Mouse (Mus musculus): ENCODE data around the gene Ghrh.
"Not testable (repeated sequence)": the region's sequence is repeated elsewhere in the genome, so short reads cannot be mapped to it uniquely, and the experiment has no call there.

The Ghrh gene

GRCm38 (mm10) chr2:157347361-157348159 lies at the start of gene Ghrh:
Ghrh (minus strand) TSS chr2:157347506.
- 0 out of 2 replicates have a peak, but pooled peaks cover 2% of the 10 kb centered on the region for H3K27me3 ChIP-seq (ENCODE audit: insufficient read depth, low read length)
- H3K36me3 ChIP-seq (ENCODE audit: insufficient read depth, low read length): no peaks in the 10 kb centered on the region
- TF ChIP-seq POU5F1 (IDR thresholded peaks at IDR 0.05; ENCODE audit: borderline replicate concordance, low read length): no peak
- H3K9me3 ChIP-seq (ENCODE audit: low read length): no peaks in the 10 kb centered on the region
- H3K4me3 ChIP-seq (replicated peaks; ENCODE audit: low read length): no peak within 1 kb of the TSS
- peaks cover 35% of the 10 kb centered on the region for H3K4me1 ChIP-seq (replicated peaks; ENCODE audit: low read depth, low read length)

- no peak for TF ChIP-seq NANOG (IDR thresholded peaks at IDR 0.05; ENCODE audit: borderline replicate concordance, low read length)
- TF ChIP-seq CTCF (conservative IDR thresholded peaks at IDR 0.05; ENCODE audit: low read length): no peak
- no peak for TF ChIP-seq POU5F1 (IDR thresholded peaks at IDR 0.05; ENCODE audit: borderline replicate concordance, low read length)
- no peaks in the 10 kb centered on the region for H3K9me3 ChIP-seq (ENCODE audit: low read length)
- H3K27me3 ChIP-seq (ENCODE audit: insufficient read depth, low read length): no peaks in the 10 kb centered on the region
- H3K36me3 ChIP-seq (ENCODE audit: insufficient read depth, low read length): peaks cover 41% of the 10 kb centered on the region
- peaks cover 86% of the 10 kb centered on the region for H3K4me1 ChIP-seq (replicated peaks; ENCODE audit: low read depth, low read length)
- no peak overlapping the region for H3K4me3 ChIP-seq (replicated peaks; ENCODE audit: low read length)
Observed at GRCm38 (mm10) chr2:157395960-157396359, 48.7 kb upstream of the Ghrh start.

- TF ChIP-seq CTCF (conservative IDR thresholded peaks at IDR 0.05; ENCODE audit: low read length): no peak
- no peak for TF ChIP-seq NANOG (IDR thresholded peaks at IDR 0.05; ENCODE audit: borderline replicate concordance, low read length)
- TF ChIP-seq POU5F1 (IDR thresholded peaks at IDR 0.05; ENCODE audit: borderline replicate concordance, low read length): no peak
- Histone ChIP-seq H3K36me3 (ENCODE audit: insufficient read depth, low read length) (peaks cover 47% of the 10 kb centered on the region), H3K9me3 (ENCODE audit: low read length) (no peaks in the 10 kb centered on the region), H3K27me3 (ENCODE audit: insufficient read depth, low read length) (no peaks in the 10 kb centered on the region), H3K4me3 (replicated peaks; ENCODE audit: low read length) (no peak overlapping the region), H3K4me1 (replicated peaks; ENCODE audit: low read depth, low read length) (peaks cover 92% of the 10 kb centered on the region)
Observed at GRCm38 (mm10) chr2:157395371-157395770, 48.1 kb upstream of the Ghrh start.

GRCm38 (mm10) chr2:157394868-157395267 lies 47.6 kb upstream of the Ghrh start:
- no peaks in the 10 kb centered on the region for H3K9me3 ChIP-seq (ENCODE audit: low read length)
- H3K27me3 ChIP-seq (ENCODE audit: insufficient read depth, low read length): no peaks in the 10 kb centered on the region
- H3K4me1 ChIP-seq (replicated peaks; ENCODE audit: low read depth, low read length): peaks cover 94% of the 10 kb centered on the region
- no peak overlapping the region for H3K4me3 ChIP-seq (replicated peaks; ENCODE audit: low read length)
- H3K36me3 ChIP-seq (ENCODE audit: insufficient read depth, low read length): peaks cover 52% of the 10 kb centered on the region
- no peak for TF ChIP-seq POU5F1 (IDR thresholded peaks at IDR 0.05; ENCODE audit: borderline replicate concordance, low read length)
- TF ChIP-seq CTCF (conservative IDR thresholded peaks at IDR 0.05; ENCODE audit: low read length): no peak
- no peak for TF ChIP-seq NANOG (IDR thresholded peaks at IDR 0.05; ENCODE audit: borderline replicate concordance, low read length)

GRCm38 (mm10) chr2:157393549-157393948 lies 46.2 kb upstream of the Ghrh start:
- TF ChIP-seq POU5F1 (IDR thresholded peaks at IDR 0.05; ENCODE audit: borderline replicate concordance, low read length) (no peak), CTCF (conservative IDR thresholded peaks at IDR 0.05; ENCODE audit: low read length) (no peak), NANOG (IDR thresholded peaks at IDR 0.05; ENCODE audit: borderline replicate concordance, low read length) (no peak)
- Histone ChIP-seq H3K4me1 (replicated peaks; ENCODE audit: low read depth, low read length) (peaks cover 96% of the 10 kb centered on the region), H3K9me3 (ENCODE audit: low read length) (no peaks in the 10 kb centered on the region), H3K27me3 (ENCODE audit: insufficient read depth, low read length) (no peaks in the 10 kb centered on the region), H3K4me3 (replicated peaks; ENCODE audit: low read length) (peak overlapping the region; percentile 53), H3K36me3 (ENCODE audit: insufficient read depth, low read length) (peaks cover 56% of the 10 kb centered on the region)

GRCm38 (mm10) chr2:157392331-157392730 lies 45.0 kb upstream of the Ghrh start:
- Histone ChIP-seq H3K4me1 (replicated peaks; ENCODE audit: low read depth, low read length) (peaks cover 96% of the 10 kb centered on the region), H3K4me3 (replicated peaks; ENCODE audit: low read length) (peak overlapping the region; percentile 53), H3K36me3 (ENCODE audit: insufficient read depth, low read length) (peaks cover 65% of the 10 kb centered on the region), H3K27me3 (ENCODE audit: insufficient read depth, low read length) (no peaks in the 10 kb centered on the region), H3K9me3 (ENCODE audit: low read length) (no peaks in the 10 kb centered on the region)
- TF ChIP-seq CTCF (conservative IDR thresholded peaks at IDR 0.05; ENCODE audit: low read length) (no peak), NANOG (IDR thresholded peaks at IDR 0.05; ENCODE audit: borderline replicate concordance, low read length) (no peak), POU5F1 (IDR thresholded peaks at IDR 0.05; ENCODE audit: borderline replicate concordance, low read length) (no peak)

GRCm38 (mm10) chr2:157389591-157389921 lies 42.2 kb upstream of the Ghrh start:
- Histone ChIP-seq H3K4me3 (replicated peaks; ENCODE audit: low read length) (peak overlapping the region; percentile 46; the same call in 1 of the 2 replicates), H3K4me1 (replicated peaks; ENCODE audit: low read depth, low read length) (peaks cover 95% of the 10 kb centered on the region), H3K36me3 (ENCODE audit: insufficient read depth, low read length) (peaks cover 64% of the 10 kb centered on the region), H3K9me3 (ENCODE audit: low read length) (no peaks in the 10 kb centered on the region), H3K27me3 (ENCODE audit: insufficient read depth, low read length) (no peaks in the 10 kb centered on the region)
- no peak for TF ChIP-seq POU5F1 (IDR thresholded peaks at IDR 0.05; ENCODE audit: borderline replicate concordance, low read length)
- TF ChIP-seq NANOG (IDR thresholded peaks at IDR 0.05; ENCODE audit: borderline replicate concordance, low read length): no peak
- no peak for TF ChIP-seq CTCF (conservative IDR thresholded peaks at IDR 0.05; ENCODE audit: low read length)

GRCm38 (mm10) chr2:157388901-157389590 lies 41.7 kb upstream of the Ghrh start:
- H3K27me3 ChIP-seq (ENCODE audit: insufficient read depth, low read length); H3K9me3 ChIP-seq (ENCODE audit: low read length): not testable (repeated sequence)
- Histone ChIP-seq H3K4me3 (replicated peaks; ENCODE audit: low read length) (0 out of 2 replicates have a peak overlapping the region, but pooled peaks have one; percentile 46), H3K36me3 (ENCODE audit: insufficient read depth, low read length) (peaks cover 64% of the 10 kb centered on the region), H3K4me1 (replicated peaks; ENCODE audit: low read depth, low read length) (peaks cover 92% of the 10 kb centered on the region)
